Mouse (Mus musculus) left cerebral cortex, postnatal 14 days (tissue): ENCODE data around the gene Ank3. TPM values are rescaled to one million over a fixed set of nuclear protein-coding genes. Genes with fewer than 3 reads are reported as not detected.

ENCODE experiments used
- DNase-seq, 2 experiments: peaks; one replicate each; pipeline ENCODE4 v3.0.0; 2021 to 2022; ENCODE audit warnings: low spot score in 2 of 2, mixed read lengths in 1 of 2
- intact Hi-C: fragments of 180-260 bp; cut with DNase I; formaldehyde crosslinking; loops from one replicate; pipeline ENCODE4 v1.15.1; 2025
- total RNA-seq, 2 experiments: library from RNA; stranded (reverse); gene quantifications; 2 replicates each; pipeline ENCODE4 v1.2.3; 2021

Ank3 gene
- total RNA-seq, 2 experiments from 2014 or later = 533 to 540 TPM

- intact Hi-C loops = no loop called here
- DNase-seq = peak; percentile 78 to 92
Observed at GRCm38 (mm10) chr10:69465558-69466200, 67.1 kb downstream of the Ank3 start.

- DNase-seq = no peak
- intact Hi-C loops = no loop called here
Observed at GRCm38 (mm10) chr10:69466201-69466585, 67.6 kb downstream of the Ank3 start.

- intact Hi-C loops = no loop called here
- no peak for DNase-seq
Observed at GRCm38 (mm10) chr10:69466586-69466985, 68.0 kb downstream of the Ank3 start.

- no peak for DNase-seq
- intact Hi-C loops = no loop called here
Observed at GRCm38 (mm10) chr10:69467182-69467581, 68.6 kb downstream of the Ank3 start.

GRCm38 (mm10) chr10:69471841-69472240 lies 73.3 kb downstream of the Ank3 start:
- intact Hi-C loops = no loop called here
- no peak for DNase-seq

- DNase-seq = no peak
- intact Hi-C loops = no loop called here
Observed at GRCm38 (mm10) chr10:69476871-69477270, 78.3 kb downstream of the Ank3 start.

- intact Hi-C loops = no loop called here
- DNase-seq = no peak
Observed at GRCm38 (mm10) chr10:69477656-69478055, 79.1 kb downstream of the Ank3 start.

GRCm38 (mm10) chr10:69478831-69479230 lies 80.3 kb downstream of the Ank3 start:
- no peak for DNase-seq
- intact Hi-C loops = no loop called here

GRCm38 (mm10) chr10:69485191-69485786 lies 86.7 kb downstream of the Ank3 start:
- peak in 1 of 2 experiments; percentile 65 for DNase-seq
- intact Hi-C loops = no loop called here

GRCm38 (mm10) chr10:69490182-69490581 lies 91.6 kb downstream of the Ank3 start:
- DNase-seq = no peak
- intact Hi-C loops = no loop called here

- intact Hi-C loops = no loop called here
- no peak for DNase-seq
Observed at GRCm38 (mm10) chr10:69491975-69492374, 93.4 kb downstream of the Ank3 start.

GRCm38 (mm10) chr10:69497382-69497781 lies 98.8 kb downstream of the Ank3 start:
- DNase-seq = peak in 1 of 2 experiments; percentile 32
- intact Hi-C loops = no loop called here

- DNase-seq = peak; percentile 58 to 76
Observed at GRCm38 (mm10) chr10:69500171-69500860, 101.7 kb downstream of the Ank3 start.

GRCm38 (mm10) chr10:69503791-69504190 lies 105.2 kb downstream of the Ank3 start:
- intact Hi-C loops = no loop called here
- DNase-seq = no peak

More at GRCm38 (mm10) chr10:69500171-69500860, 101.7 kb downstream of the Ank3 start:
- intact Hi-C loops = no loop called here

- no peak for DNase-seq
- intact Hi-C loops = no loop called here
Observed at GRCm38 (mm10) chr10:69507719-69508118, 109.1 kb downstream of the Ank3 start.

GRCm38 (mm10) chr10:69510392-69510791 lies 111.8 kb downstream of the Ank3 start:
- peak; percentile 36 to 40 for DNase-seq
- intact Hi-C loops = no loop called here

- intact Hi-C loops = no loop called here
Observed at GRCm38 (mm10) chr10:69511234-69511633, 112.7 kb downstream of the Ank3 start.

GRCm38 (mm10) chr10:69521977-69522376 lies 123.4 kb downstream of the Ank3 start:
- intact Hi-C loops = no loop called here
- DNase-seq = no peak

More at GRCm38 (mm10) chr10:69511234-69511633, 112.7 kb downstream of the Ank3 start:
- peak in 1 of 2 experiments; percentile 43 for DNase-seq

- intact Hi-C loops = no loop called here
- DNase-seq = no peak
Observed at GRCm38 (mm10) chr10:69523202-69523601, 124.6 kb downstream of the Ank3 start.

- intact Hi-C loops = no loop called here
- DNase-seq = no peak
Observed at GRCm38 (mm10) chr10:69527318-69527717, 128.7 kb downstream of the Ank3 start.

GRCm38 (mm10) chr10:69528746-69529145 lies 130.2 kb downstream of the Ank3 start:
- intact Hi-C loops = no loop called here
- DNase-seq = no peak
